Mouse (Mus musculus) limb, embryonic 12.5 days (tissue): ENCODE measurements at regions not wholly inside any gene's neighbourhood (a gene's known extent, or its start where the extent isn't known, plus 50 kb on each side); places are given as distances from the start of the nearest gene placed in this dataset.

Experiments used
- ATAC-seq: fragments of 200-750 bp; cut with Nextera tagmentation; 2 replicates; pipeline ENCODE4 v1.8.0; 2017; ENCODE audit warnings: low read depth, moderate TSS enrichment; ENCODE audit not compliant: insufficient number of reproducible peaks, insufficient read depth, low FRiP score, low TSS enrichment
- H3K27ac ChIP-seq: fragments of 300-500 bp; sonication (generic); 2 replicates; pipeline ENCODE4 v1.5.1; 2016; ENCODE audit warnings: mild to moderate bottlenecking, moderate library complexity
- H3K27me3 ChIP-seq: fragments of 300-500 bp; sonication (generic); 2 replicates; pipeline ENCODE4 v1.6.1; 2016; ENCODE audit warnings: mild to moderate bottlenecking, moderate library complexity
- H3K36me3 ChIP-seq: fragments of 300-500 bp; sonication (generic); 2 replicates; pipeline ENCODE4 v1.6.1; 2016; ENCODE audit warnings: mild to moderate bottlenecking, moderate library complexity
- H3K4me1 ChIP-seq: fragments of 300-500 bp; sonication (generic); replicated peaks from 2 replicates; pipeline ENCODE4 v1.6.1; 2016
- H3K4me2 ChIP-seq: fragments of 300-500 bp; sonication (generic); 2 replicates; pipeline ENCODE4 v1.6.1; 2016; ENCODE audit warnings: mild to moderate bottlenecking, moderate library complexity
- H3K4me3 ChIP-seq: fragments of 300-500 bp; sonication (generic); replicated peaks from 2 replicates; pipeline ENCODE4 v1.5.1; 2016; ENCODE audit warnings: mild to moderate bottlenecking
- H3K9ac ChIP-seq: fragments of 300-500 bp; sonication (generic); replicated peaks from 2 replicates; pipeline ENCODE4 v1.6.1; 2016; ENCODE audit warnings: mild to moderate bottlenecking, moderate library complexity
- H3K9me3 ChIP-seq: fragments of 300-500 bp; sonication (generic); 2 replicates; pipeline ENCODE4 v1.6.1; 2016; ENCODE audit warnings: mild to moderate bottlenecking, moderate library complexity
- WGBS: fragments of 180-500 bp; shearing (Covaris S2); methylation state at CpG from one replicate; pipeline ENCODE4 v1.1.7; 2016; 5-methylcytosine and 5-hydroxymethylcytosine counted together

GRCm38 (mm10) chr2:128493871-128494270, 97.1 kb upstream of the Spdye4c start:
- Histone ChIP-seq H3K4me2 (no peak overlapping the region), H3K4me3 (no peak overlapping the region), H3K36me3 (no peaks in the 10 kb centered on the region), H3K9me3 (no peaks in the 10 kb centered on the region), H3K27me3 (no peaks in the 10 kb centered on the region), H3K4me1 (no peaks in the 10 kb centered on the region), H3K9ac (no peak overlapping the region), H3K27ac (no peak overlapping the region)
- 88% methylated on average over 5 of the region's 5 CpGs for WGBS
- ATAC-seq = no peak

GRCm38 (mm10) chr2:128497891-128498290, 93.1 kb upstream of the Spdye4c start:
- Histone ChIP-seq H3K9ac (no peak overlapping the region), H3K4me1 (no peaks in the 10 kb centered on the region), H3K36me3 (no peaks in the 10 kb centered on the region), H3K27ac (no peak overlapping the region), H3K9me3 (no peaks in the 10 kb centered on the region), H3K4me2 (no peak overlapping the region), H3K27me3 (no peaks in the 10 kb centered on the region), H3K4me3 (no peak overlapping the region)
- no peak for ATAC-seq
- WGBS = 74% methylated on average over 3 of the region's 3 CpGs

DNA sequence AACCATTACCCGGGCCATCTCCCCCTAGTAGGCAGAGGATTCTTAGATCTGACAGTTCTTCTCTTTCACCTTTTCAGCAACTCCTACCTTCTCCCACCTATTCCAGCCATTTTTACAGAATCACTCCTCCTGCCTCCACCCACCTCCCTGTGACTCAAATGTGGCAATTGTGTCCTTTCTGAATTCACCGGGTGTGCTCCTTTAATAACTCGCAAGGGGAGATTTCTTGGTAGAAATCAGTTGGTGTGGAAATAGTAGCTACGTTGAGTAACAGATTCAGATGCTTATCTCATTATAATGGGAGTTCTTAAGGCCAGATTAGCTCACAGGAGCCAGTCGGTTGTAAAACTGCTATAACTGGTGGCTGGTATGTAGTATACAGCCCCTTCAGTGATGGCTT, 92.4 kb upstream of the Spdye4c start:
- H3K4me2 ChIP-seq = no peak overlapping the region
- no peaks in the 10 kb centered on the region for H3K4me1 ChIP-seq
- ATAC-seq = no peak
- no peaks in the 10 kb centered on the region for H3K9me3 ChIP-seq
- WGBS = 71% methylated on average over 5 of the region's 5 CpGs
- H3K27me3 ChIP-seq = no peaks in the 10 kb centered on the region
- H3K27ac ChIP-seq = no peak overlapping the region
- no peak overlapping the region for H3K4me3 ChIP-seq
- no peak overlapping the region for H3K9ac ChIP-seq
- H3K36me3 ChIP-seq = no peaks in the 10 kb centered on the region

GRCm38 (mm10) chr2:128499575-128500184, 91.3 kb upstream of the Spdye4c start:
- Histone ChIP-seq H3K4me3 (no peak overlapping the region), H3K9me3 (no peaks in the 10 kb centered on the region), H3K27me3 (no peaks in the 10 kb centered on the region), H3K4me1 (no peaks in the 10 kb centered on the region), H3K27ac (no peak overlapping the region), H3K4me2 (no peak overlapping the region), H3K9ac (no peak overlapping the region), H3K36me3 (no peaks in the 10 kb centered on the region)
- WGBS = 87% methylated on average over 14 of the region's 14 CpGs
- no peak for ATAC-seq

DNA sequence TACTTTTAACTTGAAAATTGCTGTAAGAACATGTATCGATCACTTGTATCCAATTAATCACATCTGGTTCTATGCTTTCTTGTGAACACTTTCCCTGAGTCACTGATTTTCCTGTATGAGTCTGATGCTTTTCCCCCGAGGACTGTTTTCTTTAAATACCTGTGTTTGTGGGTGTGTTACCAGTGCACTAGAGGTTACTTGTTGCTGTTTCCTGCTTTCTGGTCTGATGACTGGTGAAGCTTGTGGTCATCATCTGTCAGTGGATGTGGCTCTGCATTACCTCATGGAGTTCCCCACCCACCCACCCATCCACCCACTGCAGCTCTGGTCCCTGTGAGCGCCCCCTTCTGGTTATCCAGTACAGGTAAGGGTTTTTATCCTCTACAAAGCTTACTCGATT, 88.3 kb upstream of the Spdye4c start:
- ATAC-seq = no peak
- no peak overlapping the region for H3K4me2 ChIP-seq
- no peaks in the 10 kb centered on the region for H3K27me3 ChIP-seq
- H3K4me3 ChIP-seq = no peak overlapping the region
- no peak overlapping the region for H3K9ac ChIP-seq
- H3K9me3 ChIP-seq = no peaks in the 10 kb centered on the region
- no peak overlapping the region for H3K27ac ChIP-seq
- no peaks in the 10 kb centered on the region for H3K4me1 ChIP-seq
- no peaks in the 10 kb centered on the region for H3K36me3 ChIP-seq
- WGBS = 82% methylated on average over 4 of the region's 4 CpGs

GRCm38 (mm10) chr2:128503136-128503935, 87.7 kb upstream of the Spdye4c start:
- no peak overlapping the region for H3K4me3 ChIP-seq
- 85% methylated on average over 2 of the region's 2 CpGs for WGBS

DNA sequence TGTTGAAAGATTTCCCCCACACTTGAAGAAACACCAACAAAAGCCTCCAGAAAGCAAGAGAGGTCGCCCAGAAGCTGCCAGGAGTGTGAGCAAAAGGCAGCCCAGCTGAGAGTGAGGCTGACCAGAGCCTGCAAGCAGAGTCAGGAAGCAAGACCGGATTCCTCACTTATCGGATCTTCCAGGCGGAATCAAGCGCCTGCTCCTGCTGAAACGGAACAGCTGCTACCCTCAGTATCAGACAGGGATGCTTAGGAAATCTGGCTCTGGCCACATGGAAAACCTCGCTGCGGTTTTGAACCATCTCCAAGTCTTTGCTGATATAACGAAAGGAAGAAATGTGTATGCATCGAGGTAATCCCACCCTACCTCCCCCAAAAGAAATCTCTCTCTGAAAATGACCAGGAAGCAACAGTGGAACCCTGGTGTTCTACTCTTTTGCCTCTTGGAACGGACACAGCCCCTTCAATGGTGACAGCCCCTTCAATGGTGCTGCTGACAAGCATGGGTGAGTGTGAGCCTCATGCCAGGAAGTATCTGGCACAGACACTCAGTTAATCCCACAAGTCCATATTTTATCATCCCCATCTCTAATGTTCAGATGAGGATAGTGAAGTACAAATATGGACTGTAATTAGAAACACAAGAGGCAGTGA, 83.3 kb upstream of the Spdye4c start:
- no peaks in the 10 kb centered on the region for H3K27me3 ChIP-seq
- H3K27ac ChIP-seq = no peak overlapping the region
- no peak overlapping the region for H3K4me2 ChIP-seq
- H3K9me3 ChIP-seq = no peaks in the 10 kb centered on the region
- WGBS = 63% methylated on average over 11 of the region's 11 CpGs
- no peak overlapping the region for H3K4me3 ChIP-seq
- ATAC-seq = no peak
- no peak overlapping the region for H3K9ac ChIP-seq
- no peaks in the 10 kb centered on the region for H3K4me1 ChIP-seq
- no peaks in the 10 kb centered on the region for H3K36me3 ChIP-seq

More at GRCm38 (mm10) chr2:128503136-128503935, 87.7 kb upstream of the Spdye4c start:
- no peaks in the 10 kb centered on the region for H3K27me3 ChIP-seq
- H3K9ac ChIP-seq = no peak overlapping the region
- no peak overlapping the region for H3K4me2 ChIP-seq
- no peak for ATAC-seq
- H3K4me1 ChIP-seq = no peaks in the 10 kb centered on the region
- H3K36me3 ChIP-seq = no peaks in the 10 kb centered on the region
- no peaks in the 10 kb centered on the region for H3K9me3 ChIP-seq
- H3K27ac ChIP-seq = no peak overlapping the region

- Histone ChIP-seq H3K27me3 (no peaks in the 10 kb centered on the region), H3K9ac (no peak overlapping the region), H3K9me3 (no peaks in the 10 kb centered on the region), H3K36me3 (no peaks in the 10 kb centered on the region), H3K27ac (no peak overlapping the region), H3K4me2 (no peak overlapping the region), H3K4me1 (no peaks in the 10 kb centered on the region), H3K4me3 (no peak overlapping the region)
- no peak for ATAC-seq
- 96% methylated on average over 2 of the region's 2 CpGs for WGBS
Measured at GRCm38 (mm10) chr2:128508244-128508605, 82.8 kb upstream of the Spdye4c start.

- Histone ChIP-seq H3K27me3 (no peaks in the 10 kb centered on the region; the same call in 1 of the 2 replicates), H3K4me1 (no peaks in the 10 kb centered on the region), H3K9me3 (no peaks in the 10 kb centered on the region), H3K4me2 (no peak overlapping the region), H3K9ac (no peak overlapping the region), H3K4me3 (no peak overlapping the region), H3K36me3 (no peaks in the 10 kb centered on the region), H3K27ac (no peak overlapping the region)
- no peak for ATAC-seq
- WGBS = 75% methylated on average over 6 of the region's 6 CpGs
Measured at GRCm38 (mm10) chr2:128511291-128511690, 79.7 kb upstream of the Spdye4c start.

DNA sequence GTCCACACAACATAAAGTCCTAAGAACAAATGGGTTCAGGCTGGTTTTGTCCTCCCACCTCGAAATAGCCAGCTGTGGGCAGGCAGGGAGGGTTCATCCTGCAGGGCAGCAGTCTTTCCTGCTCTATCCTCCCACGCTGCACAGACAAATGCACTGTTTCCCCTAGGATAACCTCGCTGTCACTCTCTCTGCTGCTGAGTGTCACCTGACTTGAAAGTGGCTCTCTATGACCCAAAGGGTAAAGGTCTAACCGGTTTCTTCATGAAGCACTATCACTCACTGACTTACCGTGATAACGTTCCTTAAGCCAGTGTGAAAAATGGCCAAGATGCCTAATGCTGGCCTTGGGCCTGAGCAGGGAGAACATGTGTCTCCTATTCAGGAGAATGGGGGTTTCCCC, 78.2 kb upstream of the Spdye4c start:
- WGBS = 62% methylated on average over 6 of the region's 6 CpGs
- H3K27me3 ChIP-seq = no peaks in the 10 kb centered on the region; the same call in 1 of the 2 replicates
- no peak overlapping the region for H3K9ac ChIP-seq
- H3K27ac ChIP-seq = no peak overlapping the region
- no peak overlapping the region for H3K4me3 ChIP-seq
- no peaks in the 10 kb centered on the region for H3K9me3 ChIP-seq
- no peak for ATAC-seq
- H3K4me2 ChIP-seq = no peak overlapping the region
- H3K36me3 ChIP-seq = no peaks in the 10 kb centered on the region
- no peaks in the 10 kb centered on the region for H3K4me1 ChIP-seq

DNA sequence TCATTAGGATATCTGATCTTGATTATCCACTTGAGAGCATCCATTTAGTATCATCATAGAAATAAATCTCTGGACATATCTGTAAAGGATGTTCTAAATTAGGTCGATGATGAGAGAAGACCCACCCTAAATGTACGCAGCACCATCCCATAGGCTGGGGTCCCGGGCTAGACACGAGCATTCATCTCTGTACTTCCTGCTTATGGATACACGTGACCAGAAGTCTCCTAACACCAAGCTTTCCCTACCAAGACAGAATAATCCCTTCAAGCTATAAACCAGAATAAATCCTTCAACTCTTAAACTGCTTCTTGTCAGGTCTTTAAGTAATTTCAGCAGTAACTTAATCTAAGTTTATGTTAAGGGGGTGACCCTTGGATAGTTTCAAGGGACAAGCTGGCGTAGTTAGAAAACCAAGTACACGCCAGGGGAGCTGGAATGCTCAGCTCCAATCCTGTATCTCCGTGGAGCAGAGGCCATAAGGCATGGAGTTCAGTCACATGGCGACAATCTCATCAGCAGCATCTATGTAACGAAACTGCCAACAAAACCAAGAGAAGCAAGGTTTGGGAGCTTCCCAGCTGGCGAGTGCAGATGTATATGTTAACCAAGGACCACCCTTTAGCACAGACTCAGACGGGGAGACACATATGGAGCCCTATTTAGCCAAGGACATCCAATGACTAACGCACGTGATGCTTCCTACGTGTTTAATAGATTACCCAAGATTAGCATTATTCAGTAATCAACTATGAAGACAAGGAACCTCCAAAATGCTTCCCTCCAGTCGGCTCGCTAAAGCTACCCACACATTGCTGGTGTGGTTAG, 76.3 kb upstream of the Spdye4c start:
- H3K36me3 ChIP-seq = no peaks in the 10 kb centered on the region
- H3K9ac ChIP-seq = no peak overlapping the region
- H3K9me3 ChIP-seq = no peaks in the 10 kb centered on the region
- H3K4me2 ChIP-seq = no peak overlapping the region
- 83% methylated on average over 17 of the region's 17 CpGs for WGBS
- H3K4me3 ChIP-seq = no peak overlapping the region
- no peak overlapping the region for H3K27ac ChIP-seq
- ATAC-seq = no peak
- no peaks in the 10 kb centered on the region for H3K4me1 ChIP-seq
- no peaks in the 10 kb centered on the region; the same call in 1 of the 2 replicates for H3K27me3 ChIP-seq
